Mouse (Mus musculus) ovary, postnatal 14 days (tissue): ENCODE results near the gene Tmem209.

Experiments used
- DNase-seq: peaks from one replicate; pipeline ENCODE4 v3.0.0; 2022; ENCODE audit warnings: low spot score

The Tmem209 gene

GRCm38 (mm10) chr6:30461755-30462344 lies 47.7 kb downstream of the Tmem209 start:
- DNase-seq = no peak

- peak; percentile 58 for DNase-seq
Measured at GRCm38 (mm10) chr6:30460750-30461446, 48.7 kb downstream of the Tmem209 start.

GRCm38 (mm10) chr6:30459811-30460749 lies 49.5 kb downstream of the Tmem209 start:
- peak; percentile 73 for DNase-seq

GRCm38 (mm10) chr6:30459056-30459747 lies 50.4 kb downstream of the Tmem209 start:
- DNase-seq = no peak

GRCm38 (mm10) chr6:30458626-30459025 lies 51.0 kb downstream of the Tmem209 start:
- no peak for DNase-seq

DNA sequence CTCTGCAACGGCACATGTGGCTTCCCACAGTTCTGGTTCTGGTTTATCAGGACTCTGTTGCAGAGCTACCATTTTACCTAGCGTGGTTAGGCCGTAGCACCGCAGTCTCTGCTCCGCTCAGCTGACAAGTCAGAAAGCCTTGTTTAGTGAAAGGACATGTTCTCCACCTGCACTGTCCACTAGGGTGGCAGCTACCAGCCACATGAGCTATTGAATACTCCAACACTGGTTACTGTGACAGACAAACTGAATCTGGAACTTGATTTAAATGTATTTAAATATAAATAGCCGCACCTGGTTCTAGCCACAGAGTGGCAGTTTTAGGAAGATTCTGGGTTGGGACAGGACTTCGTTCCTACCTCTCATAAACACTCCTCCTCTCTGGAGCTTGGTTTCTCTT lies 52.6 kb downstream of the Tmem209 start:
- no peak for DNase-seq

DNA sequence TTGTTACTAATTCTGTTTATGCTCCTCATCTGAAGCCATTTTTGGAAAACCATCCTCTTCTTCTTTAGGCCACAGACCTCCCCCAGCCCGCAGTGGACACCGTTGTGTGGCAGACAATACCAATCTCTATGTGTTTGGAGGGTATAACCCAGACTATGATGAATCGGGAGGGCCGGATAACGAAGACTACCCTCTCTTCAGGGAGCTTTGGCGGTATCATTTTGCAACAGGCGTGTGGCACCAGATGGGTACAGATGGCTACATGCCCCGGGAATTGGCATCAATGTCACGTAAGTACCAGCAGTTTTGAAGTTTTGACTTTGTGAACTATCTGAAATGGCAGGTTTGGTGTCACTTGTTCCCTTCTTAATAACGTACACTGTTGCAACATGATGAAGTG lies 70.0 kb downstream of the Tmem209 start:
- no peak for DNase-seq

GRCm38 (mm10) chr6:30437054-30437453 lies 72.5 kb downstream of the Tmem209 start:
- DNase-seq = no peak

DNA sequence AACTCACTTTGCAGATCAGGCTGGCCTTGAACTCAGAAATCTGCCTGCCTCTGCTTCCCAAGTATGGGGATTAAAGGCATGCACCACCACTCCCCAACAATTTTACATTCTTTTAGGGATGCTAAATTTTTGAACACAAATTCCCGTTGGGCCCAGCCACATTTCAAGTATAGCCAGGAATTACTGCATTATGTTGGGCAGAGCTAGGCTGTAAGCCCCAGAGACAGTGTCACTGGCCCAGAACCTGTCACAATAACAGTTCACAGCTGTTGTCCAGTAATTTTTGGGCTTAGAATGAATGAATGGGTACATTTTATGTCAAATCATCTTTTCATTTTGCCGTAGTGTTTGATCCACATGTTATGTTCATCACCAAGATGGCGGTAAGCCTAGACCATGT lies 73.1 kb downstream of the Tmem209 start:
- DNase-seq = no peak

DNA sequence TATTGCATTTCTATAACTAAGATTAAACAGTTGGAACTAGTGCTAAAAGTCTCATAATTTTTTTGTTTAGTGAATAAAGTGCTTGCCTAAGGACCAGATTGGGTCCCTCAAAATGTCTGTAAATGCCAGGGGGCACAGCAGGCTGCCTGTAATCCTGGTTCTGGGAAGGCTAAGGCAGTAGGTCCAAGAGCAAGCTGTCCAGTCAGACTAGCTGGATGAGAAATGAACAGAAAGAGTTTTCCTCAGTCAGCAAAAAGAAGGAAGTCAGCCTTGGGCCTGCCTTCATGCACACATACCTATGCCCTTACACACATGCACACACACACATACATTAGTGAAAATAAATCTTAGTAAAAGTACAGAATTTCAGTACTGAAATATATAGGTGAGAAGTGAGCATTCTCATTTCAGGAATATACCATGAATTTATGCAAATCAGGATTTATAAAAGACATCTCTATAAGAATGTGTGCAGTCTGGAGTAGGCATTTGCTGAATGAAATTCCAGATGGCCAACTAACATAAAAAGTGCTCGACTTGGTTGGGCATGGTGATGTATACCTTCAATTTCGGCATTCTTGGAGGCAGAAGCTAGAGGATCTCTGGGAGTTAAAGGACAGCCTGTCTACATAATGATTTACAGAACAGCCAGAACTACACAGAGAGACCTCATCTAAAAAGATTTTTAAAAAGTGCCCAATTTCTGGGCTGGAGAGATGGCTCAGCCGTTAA lies 77.0 kb downstream of the Tmem209 start:
- DNase-seq = no peak
